Mouse (Mus musculus) adrenal gland, adult 2 months (tissue): ENCODE measurements around the gene Mthfs. TPM values are rescaled to one million over a fixed set of nuclear protein-coding genes. Genes with fewer than 3 reads are reported as not detected.

Experiments used
- DNase-seq: peaks from one replicate; pipeline ENCODE4 v3.0.0; 2021
- polyA plus RNA-seq: library from polyadenylated mRNA; depleted of rRNA; stranded (reverse); fragments of >200 nt; gene quantifications from 2 replicates; pipeline ENCODE4 v1.2.3, GENCODE M21; 2012
- total RNA-seq, 2 experiments: library from RNA; stranded (reverse); gene quantifications; 2 replicates each; pipeline ENCODE4 v1.2.3; 2021

Mthfs gene
- total and polyA plus RNA-seq, 3 experiments, result 1.5 to 35.1 (median 33.2) TPM

GRCm38 (mm10) chr9:89253400-89253799 lies 42.9 kb downstream of the Mthfs start:
- no peak for DNase-seq

DNA sequence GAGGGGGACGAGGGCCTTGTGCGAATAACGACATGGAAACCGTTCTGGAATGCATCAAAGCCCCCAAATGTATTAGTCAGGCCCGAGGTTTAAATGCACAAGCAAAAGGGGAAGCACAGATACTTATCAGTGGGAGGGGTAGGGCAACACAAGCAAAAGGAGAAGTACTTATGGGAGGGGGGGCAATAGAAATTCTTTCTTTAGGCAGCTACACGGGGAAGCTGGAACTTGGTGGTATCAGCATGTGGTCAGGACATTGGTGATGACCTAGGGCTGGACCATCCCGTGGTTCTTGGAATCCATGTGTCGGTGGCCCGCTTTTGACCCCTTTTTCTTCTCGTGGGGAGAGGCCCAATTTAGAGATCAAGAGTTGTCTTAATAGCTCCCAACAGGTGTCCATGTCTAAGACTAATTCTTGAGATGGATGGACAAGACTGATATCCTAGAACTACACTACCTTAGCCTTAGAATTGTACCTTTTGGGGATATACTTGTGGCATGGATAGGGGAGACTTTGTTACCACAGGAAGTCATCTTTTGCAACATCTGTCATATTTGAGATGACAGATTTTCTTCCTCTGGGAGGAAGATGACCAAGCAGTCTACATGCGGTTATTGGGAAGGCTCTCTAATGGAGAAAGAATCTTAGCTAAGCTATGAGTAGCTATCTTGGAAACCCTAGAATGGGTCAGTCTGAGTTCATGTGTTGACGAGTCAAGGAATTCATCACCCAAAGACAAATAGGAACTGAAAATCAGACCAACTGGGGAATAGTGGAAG lies 46.3 kb downstream of the Mthfs start:
- no peak for DNase-seq

DNA sequence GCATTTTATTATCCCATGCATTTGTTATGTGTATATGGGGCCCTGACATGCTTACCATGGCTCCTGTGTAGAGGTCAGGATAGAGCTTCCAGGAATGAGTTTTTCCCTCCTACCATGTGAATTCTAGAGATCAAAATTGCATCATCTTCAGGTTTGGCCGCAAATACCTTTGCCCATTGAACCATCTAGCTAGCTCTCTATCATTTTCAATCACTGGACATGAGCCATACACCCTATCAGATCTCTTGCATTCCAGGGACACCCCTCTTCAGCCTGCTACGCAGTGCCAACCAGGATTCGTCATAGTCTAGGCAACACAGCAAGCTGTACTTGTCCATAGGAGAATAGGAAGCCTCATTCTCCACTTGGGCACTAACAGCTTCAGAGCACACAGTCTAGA lies 53.5 kb downstream of the Mthfs start:
- DNase-seq, result no peak

- no peak for DNase-seq
These were observed 54.1 kb downstream of the Mthfs start for GRCm38 (mm10) chr9:89264571-89264970.

DNA sequence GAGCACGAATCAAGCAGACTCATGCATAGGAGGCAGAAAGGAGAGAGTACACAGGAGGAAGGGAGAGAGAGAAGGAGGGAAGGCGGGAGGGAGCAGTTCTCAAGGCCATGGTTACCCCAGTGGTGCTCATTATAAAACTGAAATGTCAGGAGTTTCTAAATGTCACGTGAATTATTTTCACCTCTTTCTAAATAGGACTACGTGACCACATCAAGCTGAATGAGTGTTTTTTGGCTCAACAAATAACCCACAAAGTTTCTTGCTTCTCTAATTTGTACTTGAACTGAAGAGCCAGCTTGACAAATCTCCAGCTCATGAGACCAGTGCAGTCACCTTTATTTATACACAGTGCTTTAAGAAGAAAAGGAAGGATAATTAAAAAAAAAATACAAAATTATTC lies 56.6 kb downstream of the Mthfs start:
- DNase-seq, result peak; percentile 7

- no peak for DNase-seq
These were observed 57.1 kb downstream of the Mthfs start for GRCm38 (mm10) chr9:89267572-89267971.

- DNase-seq, result no peak
These were observed 59.9 kb downstream of the Mthfs start for GRCm38 (mm10) chr9:89270376-89270775.

GRCm38 (mm10) chr9:89273766-89274165 lies 63.3 kb downstream of the Mthfs start:
- DNase-seq, result no peak

- DNase-seq, result no peak
These were observed 67.7 kb downstream of the Mthfs start for GRCm38 (mm10) chr9:89278207-89278606.

DNA sequence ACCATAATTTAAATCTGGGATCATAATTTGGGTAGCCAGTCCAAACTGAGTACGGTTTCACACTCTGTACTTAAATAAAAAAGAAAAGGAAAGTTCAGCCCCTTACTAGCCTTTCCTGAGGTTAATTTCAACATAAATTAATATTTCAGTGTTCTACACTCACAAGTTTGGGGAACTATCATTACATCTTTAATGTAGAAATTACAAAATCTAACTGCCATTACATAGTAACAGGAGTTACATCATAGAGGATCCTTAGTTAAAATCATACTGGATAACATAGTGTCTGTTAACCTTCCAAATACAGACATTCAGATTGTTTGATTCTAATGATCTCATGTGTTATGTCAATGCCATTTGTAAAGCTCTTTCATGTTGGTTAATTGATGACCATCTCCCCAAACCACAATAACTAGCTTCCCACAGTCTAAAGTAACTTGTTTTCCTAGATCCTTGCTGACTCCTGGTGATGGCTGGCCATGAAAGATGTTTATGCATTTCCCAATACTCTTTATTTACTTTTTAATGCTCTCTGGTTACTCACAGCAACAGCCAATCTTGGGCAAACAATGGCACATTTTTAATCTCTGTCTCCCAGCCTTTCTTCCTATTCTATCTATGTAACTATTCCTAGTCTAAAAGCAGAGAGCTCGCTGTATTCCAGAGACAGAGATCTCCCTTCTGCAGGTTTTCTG lies 72.0 kb downstream of the Mthfs start:
- no peak for DNase-seq

- DNase-seq, result no peak
These were observed 77.6 kb downstream of the Mthfs start for GRCm38 (mm10) chr9:89288037-89288436.

DNA sequence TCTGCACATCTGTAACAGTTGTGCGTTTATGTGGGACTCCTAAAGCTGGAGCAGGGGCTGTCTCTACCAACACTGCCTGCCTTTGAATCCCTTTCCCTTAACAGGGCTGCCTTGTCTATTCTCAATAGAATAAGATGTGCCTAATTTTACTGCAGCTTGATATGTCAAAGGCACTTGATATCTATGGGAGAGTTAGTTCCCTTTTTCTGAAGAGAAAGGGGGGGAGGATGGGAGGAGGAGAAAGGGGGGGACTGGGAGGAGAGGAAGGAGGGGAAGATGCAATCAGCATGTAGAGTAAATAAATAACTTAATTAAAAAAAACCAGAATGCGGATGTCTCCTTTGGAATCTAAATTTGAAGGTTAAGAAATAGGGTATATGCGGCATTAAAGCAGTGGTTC lies 82.9 kb downstream of the Mthfs start:
- no peak for DNase-seq

- DNase-seq, result no peak
These were observed 83.6 kb downstream of the Mthfs start for GRCm38 (mm10) chr9:89294121-89294520.

GRCm38 (mm10) chr9:89305637-89306036 lies 95.2 kb downstream of the Mthfs start:
- DNase-seq, result no peak

DNA sequence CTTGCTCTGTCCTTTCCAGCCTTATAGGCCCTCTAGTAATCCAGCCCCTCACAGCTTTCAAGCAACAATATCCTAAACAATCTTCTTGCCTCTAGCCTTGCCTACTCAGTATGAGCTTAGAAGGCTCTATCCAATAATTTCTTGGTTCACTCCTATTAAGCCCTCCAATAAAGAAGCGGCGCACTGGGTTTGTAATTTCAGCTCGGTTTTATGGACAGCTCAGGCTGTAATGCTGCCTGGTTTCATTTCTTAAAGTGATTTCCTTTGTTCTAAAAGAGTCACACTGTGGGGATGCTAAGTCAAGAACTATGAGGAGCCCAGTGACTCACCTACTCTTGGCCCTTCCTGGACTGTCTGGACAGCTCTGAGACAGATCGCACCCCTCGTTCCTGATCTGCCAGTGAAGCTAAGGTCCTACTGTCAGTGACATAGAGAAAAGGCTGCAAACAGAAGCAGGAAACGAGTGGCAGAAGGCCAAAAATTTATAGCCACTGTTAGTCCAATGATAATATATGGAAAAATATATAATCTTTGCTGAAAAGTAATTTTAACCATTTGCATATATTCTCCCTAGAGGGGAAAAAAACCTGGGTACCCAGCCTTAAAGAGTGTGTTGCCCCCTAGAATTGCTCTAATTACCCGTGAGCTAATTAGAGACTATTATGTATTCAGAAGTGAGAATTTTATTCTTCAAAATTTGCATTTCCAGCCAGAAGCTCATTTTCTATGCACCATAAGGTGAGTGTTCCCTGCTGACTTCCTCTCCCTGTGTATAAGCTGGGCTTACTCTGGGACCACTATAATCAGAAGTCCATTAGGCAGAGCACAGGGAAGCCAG lies 98.1 kb downstream of the Mthfs start:
- DNase-seq, result no peak

DNA sequence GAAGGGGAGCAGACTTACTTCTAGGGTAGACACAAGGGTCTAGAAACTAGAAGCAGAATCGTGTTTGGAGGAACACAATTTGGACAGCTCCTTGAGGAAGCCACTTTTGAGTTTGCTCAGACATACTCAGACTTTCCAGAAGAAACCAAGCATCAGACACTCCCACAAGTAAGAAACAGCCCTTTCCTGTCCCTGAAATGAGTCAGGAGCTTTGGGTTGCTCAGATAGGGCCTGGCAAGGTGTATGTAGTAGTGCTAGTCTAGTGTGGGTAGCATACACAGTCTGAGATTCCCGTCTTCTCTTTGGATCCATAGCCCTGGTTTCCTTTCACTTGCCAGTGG lies 98.7 kb downstream of the Mthfs start:
- no peak for DNase-seq

- DNase-seq, result no peak
These were observed 101.2 kb downstream of the Mthfs start for GRCm38 (mm10) chr9:89311649-89312048.

DNA sequence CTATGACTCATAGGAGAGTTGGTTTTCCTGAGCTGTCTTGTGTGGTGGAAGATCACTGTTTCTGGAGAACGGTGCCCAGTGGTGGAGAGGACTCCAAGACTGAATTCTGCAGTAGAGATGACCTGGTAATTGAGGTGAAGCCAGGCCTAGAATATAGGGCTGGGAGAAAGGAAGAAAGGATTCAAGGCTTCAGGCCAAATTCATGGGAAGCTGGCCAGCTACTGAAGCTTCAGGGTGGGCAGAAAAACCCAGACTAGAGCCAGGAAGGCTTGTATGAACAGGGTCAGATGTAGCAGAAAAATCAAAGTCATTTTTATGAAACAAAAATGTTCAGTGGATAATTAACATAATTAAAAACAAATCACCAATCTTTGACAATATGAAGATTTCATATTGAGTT lies 163.3 kb downstream of the Mthfs start:
- DNase-seq, result no peak

GRCm38 (mm10) chr9:89374650-89375049 lies 164.2 kb downstream of the Mthfs start:
- no peak for DNase-seq

DNA sequence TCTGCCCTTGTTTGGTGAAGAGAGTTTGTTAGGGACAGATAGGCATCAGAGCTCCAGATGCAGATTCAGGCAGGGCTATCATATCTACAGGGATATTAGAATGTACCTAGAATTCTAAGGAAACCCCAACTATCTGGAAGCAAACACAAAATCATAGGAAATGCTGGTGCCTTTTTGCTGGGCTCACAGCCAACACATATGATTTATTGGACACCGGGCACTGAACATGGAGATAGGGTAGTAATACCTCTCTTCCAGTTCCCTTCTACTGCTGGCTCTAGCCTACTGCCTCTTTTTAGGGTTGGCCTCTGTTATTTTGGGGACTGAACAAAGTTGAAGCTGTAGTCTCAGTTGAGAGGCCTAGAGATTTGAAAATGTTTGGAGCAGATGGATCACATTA lies 192.6 kb downstream of the Mthfs start:
- peak; percentile 36 for DNase-seq
